20 mouse cellular contexts compared by ENCODE assay signal in genomic region chr3:78291894-78292293, GRCm38 (mm10).
DNase-seq lines count a peak whose midpoint lies in the region; ATAC-seq and TF ChIP-seq lines count a peak whose summit lies in the region.
"Had no signal": no experiment of that assay in that cellular context is flagged by ENCODE, and none has a peak within 500 bp of the region (broad histone marks: within the 10 kb centered on the region; RNA-seq: fewer than 3 reads in every experiment).

No protein-coding gene starts in this region.

- no peak for TF ChIP-seq POLR2A in brain, embryonic 14.5 days (IDR thresholded peaks at IDR 0.05; ENCODE audit: borderline replicate concordance, extremely low read depth, insufficient read depth, insufficient read length, poor library complexity, severe bottlenecking)

- H3K4me3 ChIP-seq in hindbrain, embryonic 10.5 days: no peak overlapping the region
- H3K4me3 ChIP-seq in hindbrain, embryonic 16.5 days (ENCODE audit: low read length): no peak overlapping the region
- no peak overlapping the region for H3K4me3 ChIP-seq in midbrain, postnatal 0 days (ENCODE audit: low read depth, low read length)
- no peak overlapping the region for H3K4me3 ChIP-seq in midbrain, embryonic 16.5 days (ENCODE audit: low read depth, low read length)
- H3K4me3 ChIP-seq: embryonic facial prominence, embryonic 12.5 days; kidney, embryonic 15.5 days; limb, embryonic 12.5 days; liver, embryonic 12.5 days; neural tube, embryonic 12.5 days had no signal

- peak; percentile 24 for DNase-seq in hindbrain, embryonic 10.5 days (ENCODE audit: low spot score)
- peak; percentile 28 for DNase-seq in midbrain, postnatal 0 days (ENCODE audit: low spot score)
- DNase-seq in brain, embryonic 14.5 days (ENCODE audit: low read depth): peak; percentile 59
- no peak for DNase-seq in adrenal gland, postnatal 36 days
- no peak for DNase-seq in right cerebral cortex, postnatal 25 days
- DNase-seq: adrenal gland, adult 8-10 months; cerebellum, adult 11 months; cerebellum, postnatal 10 days; lung, adult 2 months; lung, postnatal 36 days; thymus, postnatal 4 days had no signal

- no peaks in the 10 kb centered on the region for H3K9me3 ChIP-seq in hindbrain, embryonic 10.5 days
- no peaks in the 10 kb centered on the region for H3K9me3 ChIP-seq in hindbrain, embryonic 16.5 days (ENCODE audit: control insufficient read depth, low read length)
- H3K9me3 ChIP-seq in midbrain, postnatal 0 days (ENCODE audit: low read length): no peaks in the 10 kb centered on the region
- no peaks in the 10 kb centered on the region for H3K9me3 ChIP-seq in midbrain, embryonic 16.5 days (replicated peaks; ENCODE audit: control insufficient read depth, low read length, poor library complexity, severe bottlenecking)
- H3K9me3 ChIP-seq: embryonic facial prominence, embryonic 12.5 days; kidney, embryonic 15.5 days; limb, embryonic 12.5 days; liver, embryonic 12.5 days; neural tube, embryonic 12.5 days had no signal

- H3K9ac ChIP-seq in hindbrain, embryonic 16.5 days (ENCODE audit: low read depth, low read length): no peak overlapping the region
- no peak overlapping the region for H3K9ac ChIP-seq in midbrain, postnatal 0 days (replicated peaks; ENCODE audit: low read length, poor library complexity, severe bottlenecking)
- no peak overlapping the region for H3K9ac ChIP-seq in midbrain, embryonic 16.5 days (ENCODE audit: low read depth, low read length)
- H3K9ac ChIP-seq: embryonic facial prominence, embryonic 12.5 days; kidney, embryonic 15.5 days; limb, embryonic 12.5 days; liver, embryonic 12.5 days; neural tube, embryonic 12.5 days had no signal

- H3K4me1 ChIP-seq in hindbrain, embryonic 10.5 days (replicated peaks): peaks cover 3% of the 10 kb centered on the region; the same call in 1 of the 2 replicates
- no peaks in the 10 kb centered on the region for H3K4me1 ChIP-seq in hindbrain, embryonic 16.5 days (ENCODE audit: control insufficient read depth, insufficient read depth, low read depth, low read length)
- no peaks in the 10 kb centered on the region for H3K4me1 ChIP-seq in midbrain, postnatal 0 days (ENCODE audit: insufficient read depth, low read length)
- H3K4me1 ChIP-seq in midbrain, embryonic 16.5 days (ENCODE audit: control insufficient read depth, insufficient read depth, low read length): no peaks in the 10 kb centered on the region
- H3K4me1 ChIP-seq: embryonic facial prominence, embryonic 12.5 days; kidney, embryonic 15.5 days; limb, embryonic 12.5 days; liver, embryonic 12.5 days; neural tube, embryonic 12.5 days had no signal

- no peak overlapping the region for H3K27ac ChIP-seq in hindbrain, embryonic 10.5 days
- H3K27ac ChIP-seq in hindbrain, embryonic 16.5 days (ENCODE audit: low read depth, low read length): no peak overlapping the region
- H3K27ac ChIP-seq in midbrain, postnatal 0 days (ENCODE audit: low read depth, low read length): no peak overlapping the region
- no peak overlapping the region for H3K27ac ChIP-seq in midbrain, embryonic 16.5 days (ENCODE audit: low read length)
- H3K27ac ChIP-seq: embryonic facial prominence, embryonic 12.5 days; kidney, embryonic 15.5 days; limb, embryonic 12.5 days; liver, embryonic 12.5 days; neural tube, embryonic 12.5 days had no signal

- TF ChIP-seq CTCF in midbrain, postnatal 0 days (IDR thresholded peaks at IDR 0.05): no peak
- TF ChIP-seq CTCF in brain, embryonic 14.5 days (IDR thresholded peaks at IDR 0.05; ENCODE audit: borderline replicate concordance, extremely low read depth, insufficient read depth, insufficient read length): no peak

- no peaks in the 10 kb centered on the region for H3K36me3 ChIP-seq in hindbrain, embryonic 10.5 days
- no peaks in the 10 kb centered on the region for H3K36me3 ChIP-seq in hindbrain, embryonic 16.5 days (ENCODE audit: control insufficient read depth, insufficient read depth, low read length)
- H3K36me3 ChIP-seq in midbrain, postnatal 0 days (ENCODE audit: insufficient read depth, low read length): no peaks in the 10 kb centered on the region
- H3K36me3 ChIP-seq in midbrain, embryonic 16.5 days (ENCODE audit: control insufficient read depth, insufficient read depth, low read length): no peaks in the 10 kb centered on the region
- H3K36me3 ChIP-seq: embryonic facial prominence, embryonic 12.5 days; kidney, embryonic 15.5 days; limb, embryonic 12.5 days; liver, embryonic 12.5 days; neural tube, embryonic 12.5 days had no signal

- no peak overlapping the region for H3K4me2 ChIP-seq in hindbrain, embryonic 16.5 days (ENCODE audit: low read length)
- no peak overlapping the region for H3K4me2 ChIP-seq in midbrain, postnatal 0 days (ENCODE audit: low read depth, low read length, poor library complexity, severe bottlenecking)
- H3K4me2 ChIP-seq in midbrain, embryonic 16.5 days (ENCODE audit: low read length): no peak overlapping the region
- H3K4me2 ChIP-seq: embryonic facial prominence, embryonic 12.5 days; kidney, embryonic 15.5 days; limb, embryonic 12.5 days; liver, embryonic 12.5 days; neural tube, embryonic 12.5 days had no signal

- H3K27me3 ChIP-seq in hindbrain, embryonic 10.5 days (ENCODE audit: insufficient read depth, poor library complexity, severe bottlenecking): no peaks in the 10 kb centered on the region
- H3K27me3 ChIP-seq in hindbrain, embryonic 16.5 days (replicated peaks; ENCODE audit: control insufficient read depth, insufficient read depth, low read length): no peaks in the 10 kb centered on the region
- no peaks in the 10 kb centered on the region for H3K27me3 ChIP-seq in midbrain, postnatal 0 days (ENCODE audit: insufficient read depth, low read length)
- H3K27me3 ChIP-seq in midbrain, embryonic 16.5 days (ENCODE audit: control insufficient read depth, insufficient read depth, low read depth, low read length): no peaks in the 10 kb centered on the region
- H3K27me3 ChIP-seq: CH12.LX; embryonic facial prominence, embryonic 12.5 days; kidney, embryonic 15.5 days; limb, embryonic 12.5 days; liver, embryonic 12.5 days; neural tube, embryonic 12.5 days had no signal

- 31% methylated on average over 3 of the region's 3 CpGs for WGBS in hindbrain, embryonic 10.5 days
- WGBS in hindbrain, embryonic 16.5 days: 15% methylated on average over 3 of the region's 3 CpGs
- WGBS in midbrain, postnatal 0 days: 36% methylated on average over 3 of the region's 3 CpGs
- 41% methylated on average over 3 of the region's 3 CpGs for whole genome bisulfite sequencing in midbrain, embryonic 16.5 days

- no peak for ATAC-seq in hindbrain, embryonic 16.5 days
- no peak for ATAC-seq in midbrain, postnatal 0 days (ENCODE audit: low FRiP score)
- ATAC-seq in midbrain, embryonic 16.5 days: no peak
- ATAC-seq: intestine, embryonic 16.5 days; liver, embryonic 12.5 days had no signal

Comparison
In these comparisons a context has a peak if more than half of its experiments do, and no peak if none do; other contexts are left out.
1. DNase-seq: peak in hindbrain, embryonic 10.5 days (single experiment), midbrain, postnatal 0 days (single experiment) and brain, embryonic 14.5 days (single experiment); none in adrenal gland, postnatal 36 days (0 of 2) and right cerebral cortex, postnatal 25 days (single experiment).